Mouse (Mus musculus) adrenal gland, postnatal 25 days (tissue): ENCODE results near the gene Rem2. TPM values are rescaled to one million over a fixed set of nuclear protein-coding genes. Genes with fewer than 3 reads are reported as not detected.

ENCODE experiments used
- DNase-seq: peaks from one replicate; pipeline ENCODE4 v3.0.0; 2021; ENCODE audit warnings: mixed read lengths
- total RNA-seq: library from RNA; stranded (reverse); gene quantifications from 2 replicates; pipeline ENCODE4 v1.2.3, GENCODE M21; 2021

Gene Rem2
- total RNA-seq, 1 experiment from 2014 or later: 0.64 TPM

GRCm38 (mm10) chr14:54443712-54444618 lies 31.9 kb upstream of the Rem2 start:
- DNase-seq: no peak

DNA sequence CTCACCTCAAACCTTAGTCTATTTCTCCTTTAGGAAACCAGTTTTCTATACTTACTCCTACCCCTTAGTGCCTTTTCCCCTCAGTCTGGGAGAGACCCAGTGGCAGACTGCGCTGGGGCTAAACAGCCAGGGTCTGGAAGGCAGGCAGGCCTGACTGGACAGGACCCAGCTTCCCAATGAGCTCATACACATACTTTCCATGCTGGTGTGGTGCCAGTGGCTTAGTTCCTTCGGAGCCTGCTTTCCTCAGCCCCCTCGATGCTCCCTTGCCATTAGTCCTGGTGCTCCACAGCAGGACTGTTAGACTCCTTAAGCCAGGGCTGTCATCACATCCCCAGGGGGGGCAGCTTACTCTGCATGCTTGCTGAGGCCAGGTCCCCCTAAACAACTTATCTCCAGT lies 30.4 kb upstream of the Rem2 start:
- DNase-seq: no peak

DNA sequence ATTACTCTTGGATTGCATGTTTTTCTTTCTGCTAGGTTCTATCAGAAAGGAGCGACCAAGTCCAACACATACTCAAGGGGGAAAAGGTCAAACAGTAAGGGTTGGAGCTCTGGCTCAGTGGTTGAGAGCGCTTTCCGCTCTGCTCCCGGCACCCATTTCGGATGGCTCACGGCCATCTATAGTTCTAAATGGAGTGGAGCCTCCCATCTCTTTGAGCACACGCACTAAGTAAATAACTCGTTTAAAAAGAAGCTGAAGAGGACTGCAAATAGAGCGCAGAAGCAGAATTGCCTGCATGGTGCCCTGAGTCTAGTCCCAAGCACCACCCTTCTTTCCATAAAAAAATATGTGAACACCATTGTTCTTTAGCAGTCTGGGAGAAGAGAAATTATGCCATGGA lies 22.3 kb upstream of the Rem2 start:
- DNase-seq: no peak

DNA sequence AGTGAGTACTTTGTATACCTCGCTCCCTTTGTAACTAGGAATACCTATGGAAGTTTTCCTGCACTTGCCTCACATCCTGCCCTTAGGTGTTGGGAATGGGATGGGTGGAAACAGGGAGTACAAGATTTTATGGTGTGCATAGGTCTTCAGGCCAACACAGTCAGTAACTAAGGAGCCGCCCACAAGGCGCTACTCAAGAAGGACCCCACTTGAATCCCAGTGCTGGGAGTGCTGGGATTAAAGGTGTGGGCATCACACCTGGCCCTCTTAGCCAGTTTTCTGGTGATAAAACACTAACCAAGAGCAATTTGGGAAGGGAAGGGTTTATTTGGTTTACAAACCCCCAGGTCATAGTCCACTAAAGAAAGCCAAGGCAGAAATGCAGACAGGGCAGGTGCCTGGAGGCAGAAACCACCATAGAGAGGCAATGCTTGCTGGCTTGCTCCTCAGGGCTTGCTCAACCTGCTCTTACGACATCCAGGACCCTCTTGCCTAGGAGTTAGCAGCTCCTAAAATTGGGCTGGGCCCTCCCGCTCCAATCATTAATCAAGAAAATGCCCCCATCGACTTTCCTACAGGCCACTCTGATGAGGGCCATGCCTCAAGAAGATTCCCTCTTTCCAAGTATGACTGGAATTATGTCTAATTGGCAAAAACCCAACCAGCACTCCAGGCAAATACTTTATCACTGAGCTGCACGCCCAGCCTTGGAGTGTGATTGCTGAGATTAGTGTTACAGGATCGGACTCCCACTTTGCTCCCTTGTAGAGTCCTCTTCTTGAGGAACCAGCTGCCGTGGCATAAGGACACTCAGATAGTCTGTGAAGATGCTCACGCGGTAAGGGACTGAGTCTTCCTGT lies 21.0 kb upstream of the Rem2 start:
- DNase-seq: no peak

GRCm38 (mm10) chr14:54457907-54458569 lies 17.9 kb upstream of the Rem2 start:
- DNase-seq: no peak

GRCm38 (mm10) chr14:54462146-54462545 lies 13.8 kb upstream of the Rem2 start:
- no peak for DNase-seq

DNA sequence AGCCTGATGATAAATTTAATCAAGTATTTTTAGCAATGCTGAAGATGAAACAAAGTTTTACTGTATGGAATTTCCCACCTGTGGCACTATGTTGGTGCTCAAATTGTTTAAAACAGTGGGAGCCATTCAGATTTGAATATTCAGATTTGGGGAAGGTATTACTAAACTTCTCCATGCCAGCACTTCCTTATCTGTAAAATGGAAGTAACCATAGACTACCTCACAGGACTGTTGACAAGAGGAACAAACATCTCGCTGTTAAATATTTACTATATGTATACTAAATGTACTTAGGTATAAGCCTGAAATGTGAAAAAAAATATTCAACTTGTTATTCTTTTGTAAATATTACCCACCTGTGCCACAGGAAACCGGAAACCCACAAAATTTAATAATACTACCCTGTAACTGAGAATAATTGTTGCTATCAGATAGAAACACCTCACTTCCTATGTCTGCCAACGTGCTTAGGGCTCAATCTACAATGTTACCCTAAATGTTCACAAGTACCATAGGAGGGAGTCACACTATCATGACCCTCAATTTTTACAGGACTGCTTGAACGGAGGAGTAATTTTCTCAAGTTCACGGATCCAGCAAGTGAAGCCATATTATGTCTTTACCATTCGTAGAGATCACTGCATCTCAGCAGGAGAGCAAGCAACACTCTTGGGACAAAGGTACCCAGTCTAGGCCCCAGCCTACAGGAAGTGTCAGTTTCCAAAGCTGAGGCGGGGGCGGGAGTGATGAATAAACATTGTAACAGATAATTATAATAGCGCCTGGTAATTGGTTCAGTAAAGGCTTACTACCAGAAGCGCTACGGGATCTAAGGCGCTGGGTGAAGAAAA lies 12.6 kb upstream of the Rem2 start:
- no peak for DNase-seq

DNA sequence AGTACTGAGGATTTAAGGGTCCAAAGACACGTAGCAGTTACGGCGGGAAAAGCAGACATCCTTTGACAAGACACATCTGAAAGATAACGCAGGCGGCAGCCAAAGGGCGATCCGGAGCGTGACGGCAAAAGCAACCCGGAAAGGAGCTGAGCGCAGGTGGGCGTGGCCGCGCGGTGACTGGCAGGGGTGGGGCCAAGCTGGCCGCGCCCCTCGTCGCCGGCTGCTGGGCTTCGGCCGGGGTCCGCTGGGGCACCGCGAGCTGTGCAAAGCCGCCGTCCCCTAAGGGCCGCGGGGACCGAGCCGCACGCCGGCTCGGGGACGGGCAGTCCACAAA lies 12.0 kb upstream of the Rem2 start, which contains the start of gene Lrp10:
Lrp10 (plus strand) TSS at position 179 of the 334 bp plus-strand sequence.
- peak; percentile 93 for DNase-seq

DNA sequence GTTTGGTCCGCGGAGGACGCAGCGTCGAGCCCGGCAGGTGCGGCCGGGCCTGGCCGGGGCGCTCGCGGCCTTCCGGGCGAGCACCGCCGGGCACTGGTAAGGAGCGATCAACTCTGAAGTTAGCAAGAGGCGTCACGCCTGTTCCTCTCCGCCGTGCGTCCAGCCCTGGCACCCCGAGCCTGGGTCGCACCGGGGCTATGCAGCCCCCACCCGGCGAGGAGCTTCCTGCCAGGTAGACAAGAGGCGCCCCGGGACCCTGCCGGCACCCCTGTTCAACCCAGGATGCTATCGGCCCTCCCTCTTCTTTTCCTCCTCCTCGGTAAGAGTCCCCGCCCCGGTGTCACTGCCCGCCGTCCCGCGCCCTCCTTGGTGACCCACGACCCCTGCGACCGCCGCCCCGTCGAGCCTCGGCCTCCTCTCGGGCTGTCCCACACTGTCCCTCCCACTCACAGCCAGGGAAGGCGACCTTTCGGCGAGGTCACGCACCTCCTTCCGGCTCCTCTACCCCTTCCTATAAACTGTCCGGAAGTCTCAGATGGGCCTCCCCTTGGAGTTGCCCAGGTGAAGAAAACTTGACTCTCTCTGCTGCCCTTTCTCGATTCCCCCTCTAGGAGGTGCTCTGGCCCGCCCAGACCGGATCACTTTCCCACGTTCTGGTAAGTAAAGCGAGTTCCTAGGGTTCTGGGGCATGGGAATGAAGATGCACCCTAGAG lies 11.5 kb upstream of the Rem2 start:
- DNase-seq: peak; percentile 58

DNA sequence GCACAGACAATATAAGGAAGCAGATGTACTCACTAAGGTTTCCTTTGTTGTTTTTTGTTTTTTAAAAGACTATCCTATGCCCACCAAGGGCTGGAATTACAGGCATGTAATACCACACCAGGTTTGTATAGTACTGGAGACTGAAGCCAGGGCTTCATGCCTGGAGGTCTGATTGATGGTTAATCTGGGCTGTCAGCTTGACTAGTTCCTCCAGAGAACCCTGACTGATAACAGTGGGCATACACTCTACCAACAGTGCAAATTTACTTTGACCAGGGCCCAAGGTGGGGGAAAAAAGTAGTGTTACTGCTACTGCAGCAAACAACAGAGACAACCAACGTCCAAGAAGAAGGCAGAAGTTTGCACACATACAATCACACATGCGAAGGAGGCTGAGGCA lies 4.4 kb upstream of the Rem2 start:
- no peak for DNase-seq

GRCm38 (mm10) chr14:54472671-54473070 lies 3.2 kb upstream of the Rem2 start:
- DNase-seq: no peak

DNA sequence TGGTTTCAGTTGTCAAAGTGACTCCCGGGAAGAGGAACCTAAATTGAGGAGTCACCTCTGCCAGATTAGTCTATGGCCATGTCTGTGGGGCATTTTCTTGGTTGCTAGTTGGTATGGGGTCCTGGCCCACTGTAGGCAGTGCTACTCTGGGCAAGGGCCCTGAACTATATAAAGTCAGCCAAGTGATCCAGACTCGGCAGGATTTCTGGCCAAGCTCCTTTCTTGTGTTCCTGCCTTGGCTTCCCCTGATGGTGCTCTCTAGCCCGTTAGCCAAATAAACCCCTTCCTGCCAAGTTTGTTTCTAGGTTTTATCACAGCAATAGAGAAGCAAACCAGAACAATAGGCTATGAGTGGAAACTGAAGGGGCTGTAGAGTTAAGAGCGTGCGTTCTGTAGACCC lies 1.2 kb upstream of the Rem2 start:
- DNase-seq: no peak

- no peak for DNase-seq
Measured at GRCm38 (mm10) chr14:54477172-54477909, 1.4 kb downstream of the Rem2 start.

DNA sequence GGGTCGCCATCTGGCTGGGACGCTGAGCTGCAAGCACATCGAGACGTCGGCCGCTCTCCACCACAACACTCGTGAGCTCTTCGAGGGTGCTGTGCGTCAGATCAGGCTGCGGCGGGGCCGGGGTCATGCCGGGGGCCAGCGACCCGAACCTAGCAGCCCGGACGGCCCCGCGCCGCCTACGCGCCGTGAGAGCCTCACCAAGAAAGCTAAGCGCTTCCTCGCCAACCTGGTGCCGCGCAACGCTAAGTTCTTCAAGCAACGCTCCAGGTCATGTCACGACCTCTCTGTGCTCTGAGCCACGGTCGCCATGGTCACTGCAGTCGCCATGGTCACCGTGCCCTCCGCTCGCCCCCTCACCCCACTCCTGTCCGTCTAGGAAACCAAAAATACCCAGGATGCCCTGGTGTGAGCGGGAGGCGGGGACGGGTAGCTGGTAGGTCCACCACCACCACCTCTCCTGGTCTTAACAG lies 3.6 kb downstream of the Rem2 start:
- DNase-seq: peak; percentile 49

- no peak for DNase-seq
Measured at GRCm38 (mm10) chr14:54480673-54481072, 4.8 kb downstream of the Rem2 start.

GRCm38 (mm10) chr14:54481402-54481801 lies 5.5 kb downstream of the Rem2 start:
- DNase-seq: no peak

- no peak for DNase-seq
Measured at GRCm38 (mm10) chr14:54482498-54482897, 6.6 kb downstream of the Rem2 start.

- DNase-seq: no peak
Measured at GRCm38 (mm10) chr14:54485899-54486298, 10.0 kb downstream of the Rem2 start.

DNA sequence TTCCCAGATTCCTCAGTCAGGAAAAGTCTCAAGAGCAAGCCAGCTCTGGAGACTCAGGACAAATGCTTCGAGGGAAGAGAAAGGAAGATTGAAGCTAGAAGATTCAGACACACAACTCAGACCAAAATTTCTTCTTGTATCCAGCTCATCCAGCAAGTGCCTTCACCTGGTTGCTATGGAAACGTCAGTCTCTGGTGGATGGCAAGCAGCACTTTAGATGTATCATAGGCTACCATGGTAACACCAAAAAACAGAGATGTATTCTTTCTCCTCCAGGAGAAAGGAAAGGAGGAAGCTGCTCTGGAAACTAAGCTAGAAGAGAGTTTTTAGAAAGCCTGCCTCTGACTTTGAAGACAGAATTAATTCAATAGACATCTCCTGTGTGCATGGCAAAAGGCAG lies 11.8 kb downstream of the Rem2 start:
- no peak for DNase-seq

DNA sequence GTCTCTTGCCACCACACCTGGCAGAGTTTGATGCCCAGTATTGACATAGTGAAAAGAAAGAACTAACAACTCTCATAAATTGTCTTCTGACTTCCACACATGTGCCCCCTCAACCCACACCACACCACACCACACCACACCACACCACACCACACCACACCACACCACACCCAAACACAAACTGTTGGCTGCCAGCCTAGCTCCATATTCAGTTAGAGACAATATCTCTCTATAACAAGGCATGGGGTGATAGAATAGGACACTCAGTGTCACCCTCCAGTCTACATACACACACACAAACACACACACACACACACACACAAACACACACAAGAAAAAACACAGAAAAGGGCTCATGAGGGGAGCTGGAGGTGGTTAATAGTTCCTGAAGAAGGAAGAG lies 12.4 kb downstream of the Rem2 start:
- DNase-seq: no peak
